10 mouse cellular contexts compared by ENCODE assay signal in genomic region chr19:17819081-17819480, GRCm38 (mm10).
DNase-seq lines count a peak whose midpoint lies in the region.
"Had no signal": no experiment of that assay in that cellular context is flagged by ENCODE, and none has a peak within 500 bp of the region (broad histone marks: within the 10 kb centered on the region; RNA-seq: fewer than 3 reads in every experiment).

No protein-coding gene starts in this region.

- DNase-seq in right cerebral cortex, adult 2 months (ENCODE audit: low spot score in 2 of 2) = peak; percentile 13 to 38
- DNase-seq in right cerebral cortex, postnatal 14 days = no peak
- DNase-seq in cerebellum, postnatal 14 days = peak; percentile 25 to 74
- DNase-seq in layer of hippocampus, adult 9-11 months = peak; percentile 66
- peak; percentile 64 for DNase-seq in telencephalon, adult 2 months (ENCODE audit: low read depth, low spot score)
- no peak for DNase-seq in retina, postnatal 1 day
- no peak for DNase-seq in embryo, embryonic 10.5 days (ENCODE audit: low spot score)
- no peak for DNase-seq in kidney, postnatal 14 days
- DNase-seq: heart, adult 11 months; thymus, adult 2 months had no signal

Comparison
In these comparisons a context has a peak if more than half of its experiments do, and no peak if none do; other contexts are left out.
1. DNase-seq: peak in right cerebral cortex, adult 2 months (2 of 2), cerebellum, postnatal 14 days (2 of 2), layer of hippocampus, adult 9-11 months (single experiment) and telencephalon, adult 2 months (single experiment); none in right cerebral cortex, postnatal 14 days (single experiment), retina, postnatal 1 day (single experiment), embryo, embryonic 10.5 days (single experiment) and kidney, postnatal 14 days (single experiment).